Mouse (Mus musculus) testis, adult 2 months (tissue): ENCODE results near the gene Ccdc85c.

ENCODE experiments used
- CTCF ChIP-seq: fragments of 200-500 bp; IDR thresholded peaks from 2 replicates; pipeline ENCODE4 v1.5.1; 2012; ENCODE audit warnings: low read depth, mild to moderate bottlenecking, inconsistent platforms, low read length, moderate library complexity; ENCODE audit not compliant: control insufficient read depth, insufficient read depth, insufficient replicate concordance
- POLR2A ChIP-seq: fragments of 200-500 bp; IDR thresholded peaks from 2 replicates; pipeline ENCODE4 v1.6.1; 2012; ENCODE audit warnings: low read depth, mild to moderate bottlenecking, inconsistent platforms, low read length, moderate library complexity; ENCODE audit not compliant: control insufficient read depth

DNA sequence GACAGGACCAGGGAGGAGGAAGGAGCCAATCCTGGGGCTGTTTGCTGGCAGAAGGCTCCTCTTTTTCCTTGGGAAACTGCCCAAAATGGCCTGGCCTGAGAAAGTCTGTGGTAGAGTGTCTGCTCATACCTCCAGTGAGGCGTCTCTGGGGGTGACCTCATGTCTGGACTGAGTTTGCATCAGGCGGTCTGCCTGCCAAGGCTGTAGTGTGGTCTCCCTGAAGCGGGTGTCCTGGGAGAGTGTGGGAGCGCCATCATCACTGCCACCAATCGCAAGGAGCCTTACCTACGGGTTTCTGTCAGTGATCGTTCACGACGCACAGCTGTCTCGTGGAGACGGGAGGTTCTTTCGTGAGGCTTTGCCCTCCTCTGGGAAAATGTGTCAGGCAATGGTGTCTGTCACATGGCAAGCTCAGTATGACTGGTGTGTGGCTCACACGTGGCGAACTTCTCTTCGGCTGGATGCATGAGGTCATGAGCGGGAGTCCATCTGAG lies 33.2 kb upstream of the Ccdc85c start:
- TF ChIP-seq CTCF (no peak), POLR2A (no peak)
